9 mouse cellular contexts compared by ENCODE assay signal in genomic region chr9:70921781-70922565, GRCm38 (mm10). TPM values are rescaled to one million over a fixed set of nuclear protein-coding genes. Genes with fewer than 3 reads are reported as not detected.
DNase-seq lines count a peak whose midpoint lies in the region; ATAC-seq lines count a peak whose summit lies in the region.
"Had no signal": no experiment of that assay in that cellular context is flagged by ENCODE, and none has a peak within 500 bp of the region (broad histone marks: within the 10 kb centered on the region; RNA-seq: fewer than 3 reads in every experiment).

No protein-coding gene starts in this region.

- H3K4me3 ChIP-seq in kidney, embryonic 14.5 days (ENCODE audit: low read length): no peak overlapping the region

- no peak for DNase-seq in kidney, adult 11 months
- DNase-seq in Muller cell, postnatal 12 days (ENCODE audit: inconsistent ontology term): peak; percentile 11
- DNase-seq in cerebellum, adult 9-11 months: peak; percentile 67
- DNase-seq in heart, postnatal 14 days: peak; percentile 21 to 43
- DNase-seq in testis, postnatal 14 days (ENCODE audit: low spot score): peak; percentile 65
- DNase-seq in layer of hippocampus, postnatal 36 days: no peak

- no peak overlapping the region for H3K9ac ChIP-seq in kidney, embryonic 14.5 days (ENCODE audit: low read depth, low read length)

- H3K9me3 ChIP-seq in kidney, embryonic 14.5 days (ENCODE audit: control insufficient read depth, low read length): no peaks in the 10 kb centered on the region

- H3K4me2 ChIP-seq in kidney, embryonic 14.5 days (replicated peaks; ENCODE audit: low read depth, low read length): no peak overlapping the region

- ATAC-seq in kidney, embryonic 14.5 days (ENCODE audit: low FRiP score, low TSS enrichment): peak; percentile 61; the same call in 1 of the 2 replicates
- peak; percentile 27; the same call in 1 of the 2 replicates for ATAC-seq in megakaryocyte, adult 5-6 weeks (ENCODE audit: poor library complexity, severe bottlenecking)
- ATAC-seq: Patski had no signal

- peak overlapping the region; percentile 21; the same call in 1 of the 2 replicates for H3K27ac ChIP-seq in kidney, embryonic 14.5 days (ENCODE audit: low read depth, low read length)

- H3K4me1 ChIP-seq in kidney, embryonic 14.5 days (ENCODE audit: control insufficient read depth, insufficient read depth, low read length): no peaks in the 10 kb centered on the region

- WGBS in kidney, embryonic 14.5 days: 44% methylated on average over 7 of the region's 7 CpGs

- H3K36me3 ChIP-seq in kidney, embryonic 14.5 days (ENCODE audit: control insufficient read depth, insufficient read depth, low read length): no peaks in the 10 kb centered on the region

- intact Hi-C loops in heart, postnatal 14 days (cut with DNase I): loop anchor here (5.0 kb wide), 1 partner anchor 250 kb away; no protein-coding TSS in a partner anchor

- H3K27me3 ChIP-seq in kidney, embryonic 14.5 days (ENCODE audit: control insufficient read depth, insufficient read depth, low read length): no peaks in the 10 kb centered on the region
- H3K27me3 ChIP-seq: Patski had no signal

RNA-seq across cellular contexts. Expression of gene Lipc, which starts 30.1 kb away (rescaled TPM):
- 0.47 and 0.79 TPM in 2 replicates for polyA plus RNA-seq in kidney, embryonic 14.5 days (2014; fragmentation: Nextera tagmentation; extraction: Ambion mirVana)
- total RNA-seq in heart, postnatal 14 days (2021): under 1 TPM in 1 of 2 experiments, not detected in 1; 0.36 TPM
- total RNA-seq in megakaryocyte, adult 5-6 weeks (2015): 0.36 TPM in 1 of 2 replicates, not detected in the other
- total RNA-seq in megakaryocyte, adult 5-6 weeks (2017): not detected in 2 replicates
- under 1 TPM in 1 of 2 experiments, not detected in 1; 0.25 TPM for total RNA-seq in layer of hippocampus, postnatal 36 days (2021)

Comparison
In these comparisons a context has a peak if more than half of its experiments do, and no peak if none do; other contexts are left out.
1. DNase-seq: peak in Muller cell, postnatal 12 days (single experiment), cerebellum, adult 9-11 months (single experiment), heart, postnatal 14 days (2 of 2) and testis, postnatal 14 days (single experiment); none in kidney, adult 11 months (single experiment) and layer of hippocampus, postnatal 36 days (0 of 2).